Mouse (Mus musculus) lung, postnatal 0 days (tissue): ENCODE data around the gene A4galt. TPM values are rescaled to one million over a fixed set of nuclear protein-coding genes. Genes with fewer than 3 reads are reported as not detected.
A peak's percentile ranks its signal among the peaks of the same experiment; 100 is the strongest.

Source experiments
- ATAC-seq: fragments of 200-750 bp; cut with Nextera tagmentation; 2 replicates; pipeline ENCODE4 v1.8.0; 2017; ENCODE audit warnings: moderate library complexity
- DNase-seq: peaks from one replicate; pipeline ENCODE4 v3.0.0-alpha.2; 2016; ENCODE audit warnings: low spot score
- H3K27ac ChIP-seq: fragments of 300-500 bp; sonication (generic); 2 replicates; pipeline ENCODE4 v1.5.1; 2014; ENCODE audit warnings: antibody characterized with exemption, mild to moderate bottlenecking, low read length, mixed read lengths
- H3K27me3 ChIP-seq: fragments of 300-500 bp; sonication (generic); replicated peaks from 2 replicates; pipeline ENCODE4 v1.6.1; 2014; ENCODE audit warnings: low read length, mixed read lengths; ENCODE audit not compliant: insufficient read depth
- H3K36me3 ChIP-seq: fragments of 300-500 bp; sonication (generic); 2 replicates; pipeline ENCODE4 v1.6.1; 2014; ENCODE audit warnings: low read length, mixed read lengths; ENCODE audit not compliant: insufficient read depth
- H3K4me1 ChIP-seq: fragments of 300-500 bp; sonication (generic); 2 replicates; pipeline ENCODE4 v1.6.1; 2014; ENCODE audit warnings: antibody characterized with exemption, low read depth, low read length, mixed read lengths; ENCODE audit not compliant: insufficient read depth
- H3K4me2 ChIP-seq: fragments of 300-500 bp; sonication (generic); replicated peaks from 2 replicates; pipeline ENCODE4 v1.6.1; 2014; ENCODE audit warnings: low read depth, mild to moderate bottlenecking, low read length, moderate library complexity, mixed read lengths
- H3K4me3 ChIP-seq: fragments of 300-500 bp; sonication (generic); 2 replicates; pipeline ENCODE4 v1.5.1; 2014; ENCODE audit warnings: low read depth, low read length
- H3K9ac ChIP-seq: fragments of 300-500 bp; sonication (generic); replicated peaks from 2 replicates; pipeline ENCODE4 v1.6.1; 2014; ENCODE audit warnings: low read depth, mild to moderate bottlenecking
- H3K9me3 ChIP-seq: fragments of 300-500 bp; sonication (generic); 2 replicates; pipeline ENCODE4 v1.6.1; 2016; ENCODE audit warnings: low read length, mixed read lengths
- CTCF ChIP-seq: IDR thresholded peaks from 2 replicates; pipeline ENCODE4 v1.5.1; 2016; ENCODE audit warnings: antibody characterized with exemption, mild to moderate bottlenecking
- EP300 ChIP-seq: IDR thresholded peaks from 2 replicates; pipeline ENCODE4 v1.6.1; 2016; ENCODE audit warnings: antibody characterized with exemption, mild to moderate bottlenecking, control low read depth
- WGBS: fragments of 180-500 bp; shearing (Covaris S2); extraction: QIAGEN DNeasy Blood & Tissue Kit; methylation state at CpG from one replicate; pipeline ENCODE4 v1.1.7; 2014; 5-methylcytosine and 5-hydroxymethylcytosine counted together
- polyA plus RNA-seq: library from polyadenylated mRNA; unstranded; fragments of >200 nt; fragmentation: Nextera tagmentation; extraction: Ambion mirVana; gene quantifications from 2 replicates; pipeline ENCODE4 v1.2.1, GENCODE M21; 2015

Gene A4galt
- polyA plus RNA-seq, 1 experiment from 2014 or later: 16.0 TPM

- H3K27me3 ChIP-seq: no peaks in the 10 kb centered on the region
- H3K9me3 ChIP-seq: no peaks in the 10 kb centered on the region
- no peaks in the 10 kb centered on the region for H3K36me3 ChIP-seq
- H3K9ac ChIP-seq: no peak overlapping the region
- peaks cover 4% of the 10 kb centered on the region; the same call in 1 of the 2 replicates for H3K4me1 ChIP-seq
- no peak overlapping the region for H3K4me3 ChIP-seq
- WGBS: 55% methylated on average over 9 of the region's 9 CpGs
- peak overlapping the region; percentile 32; the same call in 1 of the 2 replicates for H3K27ac ChIP-seq
- no peak for ATAC-seq
- no peak overlapping the region for H3K4me2 ChIP-seq
- TF ChIP-seq CTCF: no peak
- TF ChIP-seq EP300: no peak
- no peak for DNase-seq
Observed at GRCm38 (mm10) chr15:83220368-83221013, 31.1 kb downstream of the A4galt start.

GRCm38 (mm10) chr15:83215322-83216216 lies 36.0 kb downstream of the A4galt start:
- 40% methylated on average over 5 of the region's 5 CpGs for WGBS
- H3K27ac ChIP-seq: peak overlapping the region; percentile 71
- H3K4me3 ChIP-seq: no peak overlapping the region
- no peak overlapping the region for H3K4me2 ChIP-seq
- no peaks in the 10 kb centered on the region for H3K27me3 ChIP-seq
- H3K4me1 ChIP-seq: no peaks in the 10 kb centered on the region
- no peak overlapping the region for H3K9ac ChIP-seq
- H3K9me3 ChIP-seq: no peaks in the 10 kb centered on the region
- no peak for TF ChIP-seq CTCF
- TF ChIP-seq EP300: peak; percentile 72
- no peaks in the 10 kb centered on the region for H3K36me3 ChIP-seq
- DNase-seq (peak; percentile 85), ATAC-seq (peak; percentile 82)

DNA sequence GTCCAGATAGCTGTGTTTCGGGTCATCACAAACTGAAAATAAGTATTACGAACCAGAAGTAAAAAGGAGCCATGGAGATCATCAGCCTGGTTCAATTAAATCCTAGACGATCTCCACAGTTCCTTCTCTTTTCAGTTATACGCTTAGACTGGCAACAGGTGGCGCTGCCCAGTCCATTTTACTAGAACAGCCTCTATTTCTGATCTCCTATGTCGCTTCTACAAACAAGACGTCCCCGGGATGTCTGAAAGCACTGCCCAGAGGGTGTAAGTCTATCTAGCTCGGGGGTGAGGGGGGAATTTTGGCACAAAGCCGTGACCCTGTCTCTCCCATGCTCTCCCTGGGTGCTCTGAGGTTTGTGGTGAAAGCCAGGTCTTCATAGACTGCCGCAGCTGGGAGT lies 41.3 kb downstream of the A4galt start:
- Histone ChIP-seq H3K4me2 (peak overlapping the region; percentile 55), H3K4me3 (no peak overlapping the region), H3K9ac (no peak overlapping the region), H3K4me1 (no peaks in the 10 kb centered on the region; the same call in 1 of the 2 replicates), H3K9me3 (no peaks in the 10 kb centered on the region), H3K27ac (no peak overlapping the region), H3K36me3 (no peaks in the 10 kb centered on the region), H3K27me3 (no peaks in the 10 kb centered on the region)
- 18% methylated on average over 11 of the region's 11 CpGs for WGBS
- DNase-seq: peak; percentile 87
- ATAC-seq: peak; percentile 73
- TF ChIP-seq CTCF: peak; percentile 80
- peak; percentile 23; the same call in 1 of the 2 replicates for TF ChIP-seq EP300

DNA sequence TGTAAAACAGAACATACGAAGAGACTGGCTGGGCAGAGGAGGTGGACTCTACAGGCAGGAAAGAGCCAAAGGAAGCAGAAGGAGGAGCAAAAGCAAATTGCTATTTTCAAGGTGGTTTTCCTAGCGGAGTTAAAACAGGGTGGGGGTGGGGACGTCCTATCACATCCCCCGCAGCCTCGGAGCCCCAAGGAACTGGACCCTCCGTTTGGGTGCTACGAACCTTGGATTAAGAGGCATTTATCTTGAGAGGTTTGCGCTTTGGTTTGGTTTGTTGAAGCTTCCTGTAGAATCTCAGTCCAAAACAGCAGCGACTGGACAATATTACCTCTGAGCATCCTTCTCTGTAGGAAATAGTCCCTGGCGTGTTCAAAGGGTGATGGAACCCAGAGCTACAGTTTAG lies 41.9 kb downstream of the A4galt start:
- no peak for ATAC-seq
- H3K9ac ChIP-seq: no peak overlapping the region
- no peaks in the 10 kb centered on the region for H3K9me3 ChIP-seq
- H3K4me1 ChIP-seq: no peaks in the 10 kb centered on the region; the same call in 1 of the 2 replicates
- no peak overlapping the region for H3K4me3 ChIP-seq
- no peaks in the 10 kb centered on the region for H3K36me3 ChIP-seq
- 13% methylated on average over 10 of the region's 10 CpGs for WGBS
- H3K27ac ChIP-seq: no peak overlapping the region
- TF ChIP-seq EP300: no peak
- TF ChIP-seq CTCF: no peak
- DNase-seq: no peak
- H3K27me3 ChIP-seq: no peaks in the 10 kb centered on the region
- H3K4me2 ChIP-seq: peak overlapping the region; percentile 55

GRCm38 (mm10) chr15:83209092-83209695 lies 42.4 kb downstream of the A4galt start:
- TF ChIP-seq CTCF (peak; percentile 43), EP300 (no peak)

More at GRCm38 (mm10) chr15:83209092-83209695, 42.4 kb downstream of the A4galt start:
- no peak overlapping the region for H3K27ac ChIP-seq
- no peaks in the 10 kb centered on the region; the same call in 1 of the 2 replicates for H3K4me1 ChIP-seq
- ATAC-seq (no peak), DNase-seq (peak; percentile 21)
- H3K36me3 ChIP-seq: no peaks in the 10 kb centered on the region
- peak overlapping the region; percentile 55 for H3K4me2 ChIP-seq
- H3K9me3 ChIP-seq: no peaks in the 10 kb centered on the region
- H3K27me3 ChIP-seq: no peaks in the 10 kb centered on the region
- WGBS: 39% methylated on average over 4 of the region's 4 CpGs
- H3K9ac ChIP-seq: no peak overlapping the region
- H3K4me3 ChIP-seq: no peak overlapping the region
